9 mouse cellular contexts compared by ENCODE assay signal in genomic region chr2:153609548-153609947, GRCm38 (mm10). TPM values are rescaled to one million over a fixed set of nuclear protein-coding genes. Genes with fewer than 3 reads are reported as not detected.
DNase-seq lines count a peak whose midpoint lies in the region; ATAC-seq and TF ChIP-seq lines count a peak whose summit lies in the region.
"Had no signal": no experiment of that assay in that cellular context is flagged by ENCODE, and none has a peak within 500 bp of the region (broad histone marks: within the 10 kb centered on the region; RNA-seq: fewer than 3 reads in every experiment).

No protein-coding gene starts in this region.

- peak overlapping the region; percentile 69 for H3K9ac ChIP-seq in MEL (ENCODE audit: control insufficient read depth, low read depth, low read length, poor library complexity, severe bottlenecking)
- no peak overlapping the region for H3K9ac ChIP-seq in lung, embryonic 15.5 days

- H3K27ac ChIP-seq in MEL (ENCODE audit: control insufficient read depth, low read depth, low read length), result peak overlapping the region; percentile 73
- H3K27ac ChIP-seq in lung, embryonic 15.5 days, result 0 out of 2 replicates have a peak overlapping the region, but pooled peaks have one; percentile 86

- H3K4me3 ChIP-seq in MEL (ENCODE audit: control insufficient read depth in 1 of 2, insufficient read depth in 1 of 2, low read depth in 2 of 2, low read length in 2 of 2), result peak overlapping the region in 1 of 2 experiments; percentile 12; a peak in 1 of 4 replicates
- H3K4me3 ChIP-seq in lung, embryonic 15.5 days, result no peak overlapping the region
- H3K4me3 ChIP-seq: myocyte had no signal

- DNase-seq in MEL (ENCODE audit: low read depth, low spot score), result peak; percentile 81
- DNase-seq in cerebellum, adult 9-10 months, result peak; percentile 95
- DNase-seq in layer of hippocampus, adult 9-10 months (ENCODE audit: low spot score), result peak; percentile 60
- peak; percentile 94 for DNase-seq in ovary, postnatal 14 days (ENCODE audit: low spot score)
- DNase-seq in thymus, postnatal 25 days, result peak; percentile 75

- no peaks in the 10 kb centered on the region for H3K79me2 ChIP-seq in MEL (ENCODE audit: control insufficient read depth, insufficient read depth, low read length, poor library complexity)

- no peaks in the 10 kb centered on the region for H3K9me3 ChIP-seq in MEL (replicated peaks; ENCODE audit: insufficient read depth, low read length)
- no peaks in the 10 kb centered on the region for H3K9me3 ChIP-seq in lung, embryonic 15.5 days

- H3K36me3 ChIP-seq in MEL (ENCODE audit: control insufficient read depth in 1 of 2, insufficient read depth in 2 of 2, low read length in 2 of 2), result peaks cover 0 to 29% of the 10 kb centered on the region in 2 experiments; a peak in 2 of 4 replicates
- H3K36me3 ChIP-seq in lung, embryonic 15.5 days, result no peaks in the 10 kb centered on the region

- peak; percentile 69 for ATAC-seq in frontal cortex, adult (ENCODE audit: low TSS enrichment)
- ATAC-seq in hematopoietic stem cell, adult 5-6 weeks (replicated peaks in 1 of 2; ENCODE audit: insufficient read depth in 1 of 2, low FRiP score in 2 of 2, low TSS enrichment in 1 of 2, low read depth in 1 of 2, poor library complexity in 2 of 2, severe bottlenecking in 2 of 2), result peak; percentile 50 to 65; a peak in 3 of 4 replicates
- peak; percentile 80 for ATAC-seq in lung, embryonic 15.5 days (ENCODE audit: borderline replicate concordance, extremely low read depth, low FRiP score, low TSS enrichment)

- peak in 1 of 2 experiments; percentile 19; a peak in 1 of 4 replicates for TF ChIP-seq EP300 in MEL (IDR thresholded peaks at IDR 0.05; ENCODE audit: low read depth in 1 of 2, low read length in 2 of 2)

- peaks cover 19 to 36% of the 10 kb centered on the region in 2 experiments for H3K4me1 ChIP-seq in MEL (ENCODE audit: control insufficient read depth in 1 of 2, insufficient read depth in 2 of 2, low read length in 2 of 2)
- H3K4me1 ChIP-seq in lung, embryonic 15.5 days, result peaks cover 47% of the 10 kb centered on the region

- H3K4me2 ChIP-seq in lung, embryonic 15.5 days, result no peak overlapping the region

- no peaks in the 10 kb centered on the region for H3K27me3 ChIP-seq in MEL (ENCODE audit: control insufficient read depth in 1 of 2, insufficient read depth in 2 of 2, low read length in 2 of 2)
- H3K27me3 ChIP-seq in lung, embryonic 15.5 days, result no peaks in the 10 kb centered on the region

- TF ChIP-seq CTCF in MEL (IDR thresholded peaks at IDR 0.05 in 2 of 3, conservative IDR thresholded peaks at IDR 0.05 in 1 of 3; ENCODE audit: control insufficient read depth in 1 of 3, insufficient read depth in 1 of 3, low read depth in 2 of 3, low read length in 3 of 3, poor library complexity in 1 of 3, severe bottlenecking in 1 of 3), result peak; percentile 72 to 81 (median 73)

- peak; percentile 50 for TF ChIP-seq RAD21 in MEL (IDR thresholded peaks at IDR 0.05; ENCODE audit: low read depth, low read length)

- no peak; a peak in 1 of 4 replicates for TF ChIP-seq POLR2A in MEL (IDR thresholded peaks at IDR 0.05; ENCODE audit: control insufficient read depth in 1 of 2, insufficient read depth in 1 of 2, low read depth in 1 of 2, low read length in 2 of 2, poor library complexity in 1 of 2)

- 9% methylated on average over 9 of the region's 9 CpGs for WGBS in lung, embryonic 15.5 days

TF ChIP-seq in MEL, 35 proteins besides CTCF, POLR2A, EP300 and RAD21:
- TF ChIP-seq JUND (IDR thresholded peaks at IDR 0.05; ENCODE audit: low read depth, low read length) (no peak), MAZ (IDR thresholded peaks at IDR 0.05; ENCODE audit: low read depth, low read length) (no peak; the same call in 1 of the 2 replicates), CHD2 (IDR thresholded peaks at IDR 0.05; ENCODE audit: low read length) (no peak), TBP (IDR thresholded peaks at IDR 0.05; ENCODE audit: low read depth, low read length) (no peak), POLR2AphosphoS2 (IDR thresholded peaks at IDR 0.05; ENCODE audit: low read length) (no peak), ZKSCAN1 (IDR thresholded peaks at IDR 0.05; ENCODE audit: low read depth, low read length) (no peak), SMC3 (IDR thresholded peaks at IDR 0.05; ENCODE audit: low read depth, low read length) (peak; percentile 47), MAFK (IDR thresholded peaks at IDR 0.05; ENCODE audit: borderline replicate concordance, low read depth, low read length) (no peak), ZNF384 (IDR thresholded peaks at IDR 0.05; ENCODE audit: low read depth, low read length) (no peak), GATA1 (IDR thresholded peaks at IDR 0.05; ENCODE audit: low read depth, low read length) (no peak), CHD1 (IDR thresholded peaks at IDR 0.05; ENCODE audit: low read depth, low read length) (no peak), TCF12 (IDR thresholded peaks at IDR 0.05; ENCODE audit: low read depth, low read length) (peak; percentile 28; the same call in 1 of the 2 replicates), ELF1 (IDR thresholded peaks at IDR 0.05; ENCODE audit: low read depth, low read length) (no peak), KAT2A (conservative IDR thresholded peaks at IDR 0.05; ENCODE audit: low read depth, low read length) (no peak), BHLHE40 (IDR thresholded peaks at IDR 0.05; ENCODE audit: borderline replicate concordance, low read depth, low read length) (no peak), MYC (IDR thresholded peaks at IDR 0.05; ENCODE audit: low read depth, low read length) (no peak), NRF1 (IDR thresholded peaks at IDR 0.05; ENCODE audit: insufficient read depth, low read depth, low read length, poor library complexity, severe bottlenecking) (0 out of 2 replicates have a peak, but pooled peaks have one; percentile 22), MEF2A (IDR thresholded peaks at IDR 0.05; ENCODE audit: extremely low read depth, insufficient replicate concordance, low read depth, low read length, poor library complexity, severe bottlenecking) (no peak), ZC3H11A (IDR thresholded peaks at IDR 0.05; ENCODE audit: low read depth, low read length) (no peak), TAL1 (IDR thresholded peaks at IDR 0.05; ENCODE audit: low read length) (no peak), ETS1 (IDR thresholded peaks at IDR 0.05; ENCODE audit: low read depth, low read length) (no peak), HCFC1 (IDR thresholded peaks at IDR 0.05; ENCODE audit: low read depth, low read length) (peak; percentile 37; the same call in 1 of the 2 replicates), SIN3A (IDR thresholded peaks at IDR 0.05; ENCODE audit: low read length) (no peak), POLR2AphosphoS5 (IDR thresholded peaks at IDR 0.05; ENCODE audit: borderline replicate concordance, low read depth, low read length) (no peak), ZMIZ1 (IDR thresholded peaks at IDR 0.05; ENCODE audit: low read depth, low read length) (no peak), MAX (IDR thresholded peaks at IDR 0.05; ENCODE audit: low read length) (no peak), GABPA (IDR thresholded peaks at IDR 0.05; ENCODE audit: low read depth, low read length) (no peak), USF2 (IDR thresholded peaks at IDR 0.05; ENCODE audit: borderline replicate concordance in 1 of 2, insufficient read depth in 1 of 2, low read depth in 1 of 2, low read length in 2 of 2) (no peak), NELFE (IDR thresholded peaks at IDR 0.05; ENCODE audit: low read depth, low read length) (no peak), UBTF (IDR thresholded peaks at IDR 0.05; ENCODE audit: borderline replicate concordance, insufficient read depth, low read depth, low read length) (no peak), USF1 (IDR thresholded peaks at IDR 0.05; ENCODE audit: low read depth, low read length) (no peak)

RNA-seq across cellular contexts. Expression of gene Commd7, which starts 23.0 kb away (rescaled TPM):
- total RNA-seq in MEL (2012; rRNA removed), result 25.3 and 25.5 TPM in 2 replicates
- polyA plus RNA-seq in MEL (2012; ENCODE audit: insufficient read depth in 1 of 2, insufficient read length in 2 of 2, low read depth in 1 of 2, low replicate concordance in 2 of 2, missing spikeins in 1 of 2), result 10 to 100 TPM in 1 of 2 experiments, not detected in 1; 36.1 TPM
- 37.0 and 55.8 TPM in 2 replicates for total RNA-seq in hematopoietic stem cell, adult 5-6 weeks (2017)
- 83.5 and 84.8 TPM in 2 replicates for polyA plus RNA-seq in lung, embryonic 15.5 days (2015; fragmentation: Nextera tagmentation; extraction: Ambion mirVana)

RNA-seq across cellular contexts. Expression of gene Dnmt3b, which starts 39.7 kb away (rescaled TPM):
- 10.1 and 11.6 TPM in 2 replicates for total RNA-seq in MEL (2012; rRNA removed)
- 10 to 100 TPM in 1 of 2 experiments, not detected in 1; 17.5 TPM for polyA plus RNA-seq in MEL (2012; ENCODE audit: insufficient read depth in 1 of 2, insufficient read length in 2 of 2, low read depth in 1 of 2, low replicate concordance in 2 of 2, missing spikeins in 1 of 2)
- total RNA-seq in hematopoietic stem cell, adult 5-6 weeks (2017), result 41.4 and 43.8 TPM in 2 replicates
- polyA plus RNA-seq in lung, embryonic 15.5 days (2015; fragmentation: Nextera tagmentation; extraction: Ambion mirVana), result 12.3 and 13.0 TPM in 2 replicates
